Mouse (Mus musculus) fat pad, adult 2 months (tissue): ENCODE results near the gene Scarf2.

ENCODE experiments used
- DNase-seq: peaks from one replicate; pipeline ENCODE4 v3.0.0-alpha.2; 2011; ENCODE audit warnings: low read depth, low spot score; ENCODE audit errors: extremely low read depth

The Scarf2 gene

DNA sequence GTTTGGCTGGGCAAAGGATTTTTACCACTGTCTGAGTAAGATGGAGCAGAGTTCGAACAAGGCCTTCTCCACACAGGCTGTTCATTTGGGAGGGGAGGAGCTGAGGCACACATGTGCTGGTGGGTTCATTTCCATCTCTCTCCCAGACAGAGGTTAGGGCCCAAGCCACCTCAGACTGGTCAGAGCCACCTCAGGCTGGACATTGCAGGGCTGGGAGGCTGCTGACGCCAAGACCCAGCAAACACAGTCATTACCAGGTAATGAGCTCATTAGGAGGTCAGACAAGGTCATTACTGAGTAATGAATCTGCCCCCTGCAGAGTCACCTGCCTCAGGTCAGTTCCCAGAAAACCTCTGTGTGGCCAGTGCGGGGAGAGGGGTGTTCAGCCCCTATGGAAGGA lies 31.8 kb downstream of the Scarf2 start:
- DNase-seq = no peak

GRCm38 (mm10) chr16:17830385-17831178 lies 33.5 kb downstream of the Scarf2 start:
- no peak for DNase-seq

DNA sequence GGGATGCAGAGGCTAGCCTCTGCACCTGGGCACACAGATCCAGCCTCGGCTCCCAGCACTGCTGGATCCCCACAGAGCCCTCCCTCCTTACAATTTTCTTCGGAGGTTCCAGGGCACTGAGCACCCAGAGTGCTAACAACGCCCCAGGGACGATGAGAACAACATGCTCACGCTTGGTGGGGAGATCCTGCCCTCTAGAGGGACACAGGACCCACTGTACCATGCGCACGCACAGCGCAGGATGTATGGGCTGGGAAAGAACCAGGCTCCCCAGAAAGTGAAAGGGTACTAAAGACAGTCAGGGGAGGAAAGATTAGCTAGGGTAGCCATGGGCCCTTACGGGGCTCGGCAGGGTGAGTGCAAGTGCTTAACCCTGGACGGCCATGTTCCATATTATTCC lies 34.7 kb downstream of the Scarf2 start:
- no peak for DNase-seq

- DNase-seq = no peak
Measured at GRCm38 (mm10) chr16:17832821-17833220, 35.7 kb downstream of the Scarf2 start, which contains the start of gene B830017H08Rik. TSS of gene B830017H08Rik (plus strand) at chr16:17833121.

- no peak for DNase-seq
Measured at GRCm38 (mm10) chr16:17833321-17833680, 36.2 kb downstream of the Scarf2 start.

DNA sequence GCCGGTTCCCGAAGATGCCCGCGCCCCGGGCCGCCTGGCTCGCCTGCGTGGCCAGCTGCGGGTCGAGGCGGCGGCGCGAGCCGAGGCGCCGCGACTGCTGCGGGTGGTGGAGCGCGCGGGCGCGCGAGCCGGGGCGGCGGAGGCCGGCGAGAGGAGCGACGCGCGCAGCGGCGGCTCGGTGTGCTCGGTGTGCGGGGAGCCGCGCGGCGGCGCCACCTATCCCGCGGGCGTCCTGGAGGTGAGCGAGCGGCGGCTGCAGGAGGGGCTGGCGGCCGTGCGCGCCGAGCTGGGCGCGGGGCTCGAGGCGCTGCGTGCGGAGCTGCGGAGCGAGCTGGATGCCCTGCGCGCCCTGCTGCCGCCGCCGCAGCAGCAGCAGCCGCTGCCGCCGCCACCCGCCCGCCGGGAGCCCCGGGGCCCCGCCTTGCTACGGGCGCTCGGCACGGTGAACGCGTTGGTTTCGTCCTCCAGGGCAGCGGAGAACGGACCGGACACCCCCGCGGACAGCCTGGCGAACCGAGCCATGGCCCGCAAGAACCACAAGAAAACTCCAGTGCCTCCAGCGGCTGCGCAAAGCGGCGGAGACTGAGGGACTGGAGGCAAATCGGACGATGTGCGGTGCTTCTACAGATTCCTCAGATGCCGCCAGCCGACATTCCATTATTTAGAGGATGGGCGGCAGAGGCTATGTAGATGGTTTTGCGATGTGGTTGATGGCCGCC lies 36.8 kb downstream of the Scarf2 start:
- no peak for DNase-seq

GRCm38 (mm10) chr16:17834543-17834942 lies 37.5 kb downstream of the Scarf2 start:
- no peak for DNase-seq

DNA sequence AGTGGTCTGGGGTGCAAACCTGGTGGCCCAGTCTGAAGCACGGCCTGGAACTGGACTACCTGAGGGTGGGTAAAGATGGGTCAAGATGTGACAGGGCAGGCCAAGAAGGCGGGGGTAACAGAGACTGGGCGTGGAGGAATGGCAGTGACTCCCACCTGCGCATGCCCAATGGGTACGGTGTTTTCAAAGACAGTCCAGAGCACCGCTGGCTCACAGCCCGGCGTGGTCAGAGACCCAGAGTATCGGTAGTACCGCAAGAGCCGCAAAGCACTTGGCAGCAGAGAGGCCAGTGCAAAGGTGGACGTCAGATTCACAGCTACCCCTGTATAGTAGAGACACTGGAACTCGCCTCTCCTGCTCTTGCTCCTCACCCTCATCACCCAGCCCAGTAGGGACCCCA lies 38.4 kb downstream of the Scarf2 start:
- no peak for DNase-seq

GRCm38 (mm10) chr16:17838051-17838450 lies 41.0 kb downstream of the Scarf2 start, which contains the start of gene Car15:
TSS of gene Car15 (minus strand) at chr16:17838364.
- DNase-seq = no peak

DNA sequence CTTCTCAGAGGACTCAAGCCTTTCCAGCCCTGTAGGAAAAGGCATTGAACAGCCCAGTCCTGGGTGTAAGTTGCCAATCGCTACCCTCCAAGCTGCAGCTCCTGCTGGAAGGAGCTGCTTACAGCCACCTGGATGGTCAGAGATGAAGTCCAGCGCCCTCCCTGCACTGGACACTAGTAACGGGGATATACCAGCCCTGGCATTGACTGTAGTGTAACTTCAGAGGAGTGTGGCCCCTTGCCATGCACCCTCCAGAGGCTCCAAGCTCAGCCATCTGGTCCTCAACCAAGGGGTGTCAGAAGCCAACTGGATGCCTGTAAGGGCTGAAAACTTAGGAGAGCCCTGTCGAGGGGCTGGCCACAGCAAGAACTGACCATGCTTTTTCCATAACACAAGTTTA lies 42.9 kb downstream of the Scarf2 start:
- no peak for DNase-seq

- no peak for DNase-seq
Measured at GRCm38 (mm10) chr16:17842437-17842836, 45.4 kb downstream of the Scarf2 start.

DNA sequence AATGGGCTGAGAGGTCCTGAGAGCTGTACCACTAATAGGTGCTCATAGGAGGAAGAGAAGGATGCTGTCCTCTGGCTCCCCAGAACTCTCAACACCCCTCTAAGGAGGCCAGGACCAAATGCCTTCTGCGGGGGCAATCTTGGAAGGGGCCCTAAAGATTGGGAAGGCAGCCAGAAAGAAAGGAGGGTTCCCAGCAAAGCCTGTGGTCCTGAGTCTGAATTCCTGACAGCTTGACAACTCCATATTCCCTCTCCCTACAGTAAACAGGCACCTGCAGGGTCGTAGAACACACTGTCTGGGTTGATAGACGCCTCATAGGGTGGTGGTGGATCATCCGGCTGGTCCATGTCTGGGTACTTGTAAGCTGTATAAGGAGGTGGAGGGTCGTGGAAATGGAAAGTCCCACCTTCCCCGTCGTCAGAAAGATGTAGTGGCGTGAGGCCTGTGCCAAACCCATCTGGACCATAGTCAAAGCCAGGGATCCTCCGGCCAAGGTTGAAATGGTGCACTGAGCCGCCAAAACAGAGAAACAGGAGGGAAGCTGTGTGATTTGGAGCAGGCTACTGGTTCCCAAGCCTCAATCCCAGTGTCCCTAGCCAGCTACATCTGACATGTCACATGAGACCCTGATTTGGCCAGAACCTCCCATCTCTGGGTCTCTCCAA lies 46.8 kb downstream of the Scarf2 start:
- DNase-seq = no peak

GRCm38 (mm10) chr16:17848431-17848830 lies 51.3 kb downstream of the Scarf2 start:
- no peak for DNase-seq

DNA sequence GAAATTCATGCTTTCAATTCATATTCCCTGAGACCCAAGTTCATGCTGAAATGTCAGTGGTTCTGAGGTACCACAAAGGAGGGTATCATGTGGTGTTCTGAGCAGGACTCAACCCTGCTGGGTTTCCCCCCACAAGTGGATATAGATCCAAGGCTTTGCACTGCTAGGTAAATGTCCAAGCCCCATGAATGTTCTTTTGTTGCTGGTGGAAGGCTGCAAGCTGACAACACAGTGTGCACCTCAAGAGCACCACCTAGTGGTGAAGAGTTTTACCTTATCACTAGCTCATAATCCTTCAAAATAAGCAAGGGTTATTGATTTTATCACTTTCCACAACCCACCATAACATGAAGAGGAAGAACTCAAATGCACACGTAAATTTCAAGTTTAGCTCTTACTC lies 51.8 kb downstream of the Scarf2 start:
- DNase-seq = no peak

- no peak for DNase-seq
Measured at GRCm38 (mm10) chr16:17849486-17849885, 52.4 kb downstream of the Scarf2 start.

- no peak for DNase-seq
Measured at GRCm38 (mm10) chr16:17851331-17851730, 54.2 kb downstream of the Scarf2 start.

DNA sequence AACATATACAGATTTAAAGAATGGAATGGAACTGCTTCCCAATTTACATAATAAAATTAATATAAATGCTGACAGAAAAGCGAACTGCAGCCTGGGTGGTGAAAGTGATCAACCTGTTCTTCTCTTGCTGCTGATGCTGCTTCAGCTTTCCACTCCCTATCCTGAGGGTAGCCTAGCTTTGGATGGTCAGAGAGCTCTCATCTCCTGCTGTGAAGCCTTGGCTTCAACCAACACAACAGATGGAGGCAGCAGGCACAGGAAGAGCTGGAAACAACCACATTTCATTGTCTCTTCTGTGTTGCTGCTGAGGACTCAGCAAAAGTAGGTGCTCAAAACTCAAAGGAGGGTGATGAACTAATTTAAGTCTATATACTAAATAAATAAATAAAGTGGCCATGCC lies 54.8 kb downstream of the Scarf2 start:
- no peak for DNase-seq

GRCm38 (mm10) chr16:17853263-17853662 lies 56.2 kb downstream of the Scarf2 start:
- DNase-seq = no peak

DNA sequence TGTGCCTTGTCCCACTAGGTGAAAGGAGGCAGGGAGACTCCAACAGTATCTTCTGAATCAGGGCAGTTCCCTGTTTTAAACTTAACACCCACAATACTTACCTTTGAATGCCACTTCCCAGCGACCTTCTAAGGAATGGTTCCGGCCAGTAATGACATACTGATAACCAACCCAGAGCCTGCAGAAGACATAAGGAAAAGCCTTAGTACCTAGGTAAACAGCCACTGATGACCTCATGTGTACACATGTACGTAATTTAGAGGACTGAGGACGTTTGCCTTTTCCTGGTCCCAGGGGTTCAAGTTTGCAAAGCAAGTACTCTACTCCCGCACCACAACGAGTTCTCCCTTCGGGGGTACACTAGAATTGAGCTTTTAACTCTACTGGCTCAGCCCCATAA lies 60.1 kb downstream of the Scarf2 start:
- no peak for DNase-seq
